Mouse (Mus musculus) B cell, adult 62 days (primary cell): Measurements from ENCODE around the gene Tcp10a. TPM values are rescaled to one million over a fixed set of nuclear protein-coding genes. Genes with fewer than 3 reads are reported as not detected.

Experiments
- total RNA-seq: library from RNA; stranded (reverse); gene quantifications from 4 replicates; pipeline ENCODE4 v1.2.4, GENCODE M21; 2023

Gene Tcp10a
- 0.21 to 3.3 TPM in 2 of 4 replicates, not detected in the others for total RNA-seq

GRCm38 (mm10) chr17:7324346-7324745, at the start of gene Tcp10a:
Tcp10a (plus strand) TSS chr17:7324646.

GRCm38 (mm10) chr17:7352596-7352995, 28.1 kb downstream of the Tcp10a start, which contains the start of gene Ttll2:
Ttll2 (minus strand) TSS chr17:7352696.

GRCm38 (mm10) chr17:7371879-7372278, 47.4 kb downstream of the Tcp10a start, which contains the start of gene Gm49630:
Gm49630 (minus strand) TSS chr17:7371979.

GRCm38 (mm10) chr17:7385364-7385763, 60.9 kb downstream of the Tcp10a start, which contains the start of gene Unc93a2:
Unc93a2 (minus strand) TSS chr17:7385464.

Other genes with a start within 250 kb of the Tcp10a start
- gene Rps6ka2, start 154.5 kb upstream of the Tcp10a start, total RNA-seq: 2.7 to 4.9 TPM (median 3.4 TPM) in 4 replicates
- not detected in 4 replicates for gene Ttll2, start 28.1 kb downstream of the Tcp10a start, total RNA-seq
- gene Gm49630, start 47.3 kb downstream of the Tcp10a start, total RNA-seq: not detected in 4 replicates
- 0.21 to 1.3 TPM (median 1.2 TPM) in 3 of 4 replicates, not detected in the other for gene Unc93a2, start 60.8 kb downstream of the Tcp10a start, total RNA-seq